Mouse (Mus musculus): ENCODE measurements at regions not wholly inside any gene's neighbourhood (a gene's known extent, or its start where the extent isn't known, plus 50 kb on each side); places are given as distances from the start of the nearest gene placed in this dataset.

DNA sequence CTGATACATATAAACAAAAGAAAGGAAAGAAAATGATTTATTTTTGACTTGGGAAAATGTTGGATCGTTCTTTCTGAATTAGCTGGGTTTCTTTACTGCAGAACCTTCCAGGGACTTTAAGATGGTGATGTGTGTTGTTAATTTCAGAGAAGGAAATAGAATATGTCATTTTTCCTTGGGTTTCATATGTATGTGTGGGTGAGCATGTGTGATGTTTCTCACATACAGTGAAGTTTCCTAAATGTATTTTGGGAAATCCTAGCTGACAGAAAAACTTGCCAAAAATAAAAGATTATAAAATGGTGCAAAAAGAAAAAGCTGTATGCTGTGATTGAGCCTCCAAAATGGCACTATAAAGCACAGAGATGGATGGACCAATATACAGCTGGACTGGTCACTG is 319.2 kb downstream of the Lmx1a start:
- DNase-seq (ENCODE audit: low read depth, low spot score): no peak

DNA sequence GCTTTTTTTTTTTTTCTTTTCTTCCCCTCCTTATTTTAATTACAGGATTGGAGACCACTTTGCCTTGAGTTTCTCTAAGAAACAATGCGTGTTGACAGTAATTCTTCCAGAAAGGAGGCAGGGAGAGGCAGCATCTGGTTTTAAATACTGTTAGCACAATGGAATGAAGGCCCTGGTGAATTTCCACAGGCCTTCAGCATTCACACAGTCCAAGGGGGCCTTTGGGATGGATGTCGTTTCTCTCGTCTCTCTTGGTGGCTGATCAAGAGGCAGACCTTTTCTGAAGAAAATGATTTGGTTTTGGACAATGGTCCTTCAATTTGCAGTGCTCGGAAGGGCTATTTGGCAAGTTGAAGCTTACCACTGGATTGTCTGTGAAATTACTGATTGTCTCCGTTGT is 321.4 kb downstream of the Lmx1a start:
- no peak for DNase-seq (ENCODE audit: low read depth, low spot score)

DNA sequence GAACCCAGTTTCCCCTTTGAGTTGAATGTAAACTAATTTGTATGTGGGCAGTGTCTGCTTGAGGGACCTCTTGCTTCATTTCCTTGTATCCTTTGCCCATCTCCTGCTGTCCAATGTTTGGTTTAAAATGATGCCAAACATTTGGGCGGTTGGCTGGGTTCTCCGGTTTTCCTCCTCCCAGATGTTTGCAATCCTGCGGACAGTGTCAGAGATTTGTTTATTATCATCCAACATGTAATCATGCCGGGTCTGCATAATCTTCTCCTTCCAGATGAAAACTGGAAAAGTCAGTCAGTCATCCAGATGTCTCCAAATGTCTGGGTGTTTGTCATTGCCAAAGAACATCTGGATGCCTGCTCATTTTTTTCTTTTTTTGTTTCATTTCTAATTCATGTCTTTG is 323.0 kb downstream of the Lmx1a start:
- no peak for DNase-seq (ENCODE audit: low read depth, low spot score)

DNA sequence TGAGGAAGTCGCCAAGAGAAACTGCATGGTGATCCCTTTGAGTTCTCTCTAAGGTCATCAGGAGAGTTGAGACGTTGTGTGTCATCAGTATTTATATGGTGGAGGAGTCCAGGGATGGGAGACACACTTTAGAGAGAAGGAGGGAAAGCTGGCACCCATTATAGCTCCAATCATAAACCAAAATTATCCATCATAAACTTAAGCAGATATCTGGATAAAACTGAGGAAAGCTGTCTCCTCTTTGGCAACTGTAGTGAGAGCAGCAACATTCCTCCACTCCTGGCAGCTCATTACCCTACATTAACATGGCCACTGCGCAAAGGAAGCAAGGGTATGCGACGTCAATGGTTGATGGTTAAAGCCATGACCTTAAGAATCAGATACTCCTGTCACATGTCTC is 323.6 kb downstream of the Lmx1a start:
- DNase-seq (ENCODE audit: low read depth, low spot score): no peak

DNA sequence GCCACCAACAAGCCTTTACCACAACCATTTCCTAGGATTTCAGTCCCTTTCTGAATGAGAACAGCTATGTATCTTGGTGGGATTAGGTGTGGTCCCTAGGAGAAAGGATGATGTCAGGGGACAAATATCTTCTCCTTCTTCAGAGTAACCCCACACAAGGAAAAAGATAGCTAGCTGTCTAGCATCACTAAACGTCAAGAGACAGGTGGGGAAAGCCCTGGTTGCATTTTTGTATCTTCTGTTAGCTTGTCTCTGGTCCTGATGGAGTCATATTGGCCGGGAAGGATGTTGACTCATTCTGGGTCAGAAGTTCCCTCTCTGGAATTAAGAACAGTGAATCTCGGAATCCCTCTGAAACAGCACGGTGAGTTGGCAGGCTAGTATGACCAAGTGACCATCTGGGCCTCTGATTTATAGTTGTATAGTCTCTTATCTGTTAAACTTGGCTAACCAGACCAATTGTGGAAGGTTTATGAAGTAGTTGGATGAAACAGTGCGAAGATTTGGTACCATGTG is 327.4 kb downstream of the Lmx1a start:
- no peak for DNase-seq (ENCODE audit: low read depth, low spot score)

DNA sequence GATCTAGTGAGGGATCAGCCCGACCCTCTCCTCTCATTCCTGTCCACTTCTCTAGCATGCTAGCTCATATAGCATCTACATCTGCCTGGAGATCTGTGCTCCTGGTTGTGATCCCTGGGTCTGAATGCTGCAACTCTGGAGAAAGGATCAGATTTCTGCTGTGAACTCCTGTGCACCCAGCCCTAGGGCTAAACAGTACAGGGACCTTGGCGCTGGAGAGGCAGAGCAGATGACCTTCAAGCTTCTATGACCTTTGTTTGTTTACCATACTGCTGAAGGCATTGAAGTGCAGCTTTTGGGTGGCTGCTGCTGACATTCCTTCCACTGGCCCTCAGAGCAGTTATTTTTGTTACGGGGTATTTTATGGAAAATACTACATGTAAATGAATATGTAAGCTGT is 337.4 kb downstream of the Lmx1a start:
- DNase-seq (ENCODE audit: low read depth, low spot score): no peak

DNA sequence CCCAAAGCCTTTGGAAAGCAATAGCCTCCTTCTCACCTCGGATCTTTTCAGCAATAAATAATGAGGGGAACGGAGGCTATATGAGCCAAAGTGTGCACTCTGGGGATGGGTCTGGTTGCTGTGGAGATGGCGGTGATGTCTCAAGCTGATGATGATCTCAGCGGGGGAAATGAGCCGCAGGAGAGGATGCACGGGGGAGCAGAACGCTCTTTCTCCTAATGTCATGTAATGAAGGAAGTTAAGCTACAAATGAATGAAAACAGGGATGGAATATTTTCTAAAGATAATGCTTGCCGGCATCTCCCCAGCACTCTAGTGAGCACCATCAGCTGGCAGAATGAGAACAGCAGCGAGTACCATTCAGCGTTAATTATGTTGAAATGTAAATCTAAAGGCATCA is 355.7 kb downstream of the Lmx1a start:
- DNase-seq (ENCODE audit: low read depth, low spot score): no peak

DNA sequence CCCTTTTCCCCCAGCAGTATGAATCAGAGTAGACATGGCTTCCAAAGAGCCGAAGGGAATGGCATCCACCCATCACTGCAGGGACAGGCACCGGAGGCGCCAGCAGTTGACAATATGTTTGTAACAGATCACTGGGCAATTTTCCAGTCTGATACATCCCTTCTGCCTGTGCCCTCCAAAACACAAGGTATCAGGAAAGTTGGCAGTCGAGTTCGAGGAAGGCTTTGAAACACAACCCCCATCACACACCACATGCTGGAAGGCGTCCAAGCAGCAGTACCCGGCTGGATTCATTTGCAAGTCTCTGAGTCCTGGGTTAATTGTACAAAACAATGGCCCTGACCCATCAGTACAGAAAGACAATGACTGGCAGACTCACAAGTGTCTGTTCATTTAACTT is 357.3 kb downstream of the Lmx1a start:
- no peak for DNase-seq (ENCODE audit: low read depth, low spot score)

DNA sequence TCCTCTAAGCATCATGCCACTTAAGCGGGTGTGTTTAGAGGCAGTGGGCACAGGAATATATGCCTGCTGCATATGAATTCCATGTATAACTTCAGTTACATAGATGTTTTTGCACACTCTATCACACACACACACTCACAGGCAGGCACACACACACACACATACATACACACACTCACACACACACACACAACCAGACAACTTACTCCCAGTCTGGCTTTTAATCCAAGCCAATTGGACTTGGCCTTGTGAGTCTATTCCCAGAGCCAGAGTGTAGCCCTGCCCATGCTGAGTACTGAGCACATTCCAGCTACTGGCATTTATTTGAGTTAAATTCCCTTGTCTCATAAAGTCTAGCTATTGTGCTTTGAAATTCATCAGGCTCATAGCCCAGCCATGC is 357.7 kb downstream of the Lmx1a start:
- DNase-seq (ENCODE audit: low read depth, low spot score): no peak

DNA sequence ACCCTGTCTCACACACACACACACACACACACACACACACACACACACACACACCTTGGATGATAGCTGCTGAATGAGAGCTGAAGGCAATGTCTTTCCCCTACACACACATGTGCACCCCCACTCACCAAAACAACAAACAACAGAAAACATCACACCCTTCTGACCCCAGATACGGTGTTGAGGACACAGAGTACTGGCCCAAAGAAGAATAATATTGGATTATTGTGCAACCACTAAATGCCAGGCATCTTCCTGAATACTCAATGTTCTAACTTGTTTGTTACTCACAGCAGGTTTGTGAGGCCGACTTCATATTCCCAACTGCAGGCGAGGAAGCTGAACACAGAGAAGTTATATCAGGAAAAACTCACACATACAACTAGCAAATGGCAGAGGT is 360.9 kb downstream of the Lmx1a start:
- no peak for DNase-seq (ENCODE audit: low read depth, low spot score)

DNA sequence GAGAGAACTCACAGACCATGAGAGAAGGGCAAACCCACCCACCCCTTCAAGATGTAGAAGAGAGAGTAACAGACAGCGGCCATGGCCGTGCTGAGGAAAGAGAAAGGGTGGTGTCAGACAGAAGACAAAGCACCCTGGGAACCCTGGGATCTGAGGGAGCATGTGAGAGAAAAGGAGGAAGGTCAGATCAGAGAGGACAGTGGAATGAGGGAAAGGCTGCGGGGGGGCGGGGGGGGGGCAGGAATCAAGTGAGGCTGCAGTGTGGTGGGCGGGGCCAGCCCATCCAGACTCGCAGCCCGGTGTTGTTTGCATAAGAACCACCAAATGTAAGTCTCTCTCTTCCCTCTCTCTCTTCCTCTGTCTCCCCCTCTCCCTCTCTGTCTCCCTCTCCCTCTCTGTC is 367.4 kb downstream of the Lmx1a start:
- DNase-seq (ENCODE audit: low read depth, low spot score): no peak

DNA sequence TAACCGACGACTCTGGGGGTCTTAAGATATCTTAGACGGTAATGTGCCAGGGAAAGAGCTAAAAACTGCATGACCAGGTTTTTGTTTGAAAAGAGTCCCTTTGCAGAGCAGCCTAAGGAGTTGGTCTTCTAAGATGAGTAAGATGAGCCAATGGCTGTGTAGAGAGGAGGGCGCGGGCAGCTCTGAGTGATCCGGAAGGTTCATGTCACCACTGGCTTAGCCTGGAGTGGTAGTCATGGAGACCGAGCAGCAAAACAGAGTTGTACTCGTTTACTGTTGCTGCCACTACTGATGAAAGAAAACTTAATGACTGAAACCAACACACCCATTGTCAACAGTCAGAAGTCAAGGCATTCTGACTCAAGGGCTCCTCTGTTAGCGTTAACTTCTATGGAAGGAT is 368.4 kb downstream of the Lmx1a start:
- no peak for DNase-seq (ENCODE audit: low read depth, low spot score)

DNA sequence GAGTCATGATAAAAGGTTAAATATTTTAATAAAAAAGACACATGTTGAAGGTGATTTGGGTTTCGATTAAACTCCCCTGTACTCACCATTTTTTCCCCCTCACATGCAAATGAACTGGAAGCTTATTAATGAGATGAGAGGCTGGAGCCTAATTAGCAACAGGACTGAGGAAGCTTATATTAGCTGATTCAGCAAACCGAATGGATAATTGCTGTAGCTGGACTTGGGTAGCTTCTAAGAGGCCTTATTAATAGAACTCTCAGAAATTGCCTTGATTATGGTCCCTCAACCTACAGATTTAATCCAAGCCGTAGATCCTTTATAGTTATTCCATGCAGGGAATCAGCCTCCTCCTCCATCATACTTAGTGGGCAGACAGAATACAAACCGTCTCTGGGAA is 369.7 kb downstream of the Lmx1a start:
- DNase-seq (ENCODE audit: low read depth, low spot score): no peak

DNA sequence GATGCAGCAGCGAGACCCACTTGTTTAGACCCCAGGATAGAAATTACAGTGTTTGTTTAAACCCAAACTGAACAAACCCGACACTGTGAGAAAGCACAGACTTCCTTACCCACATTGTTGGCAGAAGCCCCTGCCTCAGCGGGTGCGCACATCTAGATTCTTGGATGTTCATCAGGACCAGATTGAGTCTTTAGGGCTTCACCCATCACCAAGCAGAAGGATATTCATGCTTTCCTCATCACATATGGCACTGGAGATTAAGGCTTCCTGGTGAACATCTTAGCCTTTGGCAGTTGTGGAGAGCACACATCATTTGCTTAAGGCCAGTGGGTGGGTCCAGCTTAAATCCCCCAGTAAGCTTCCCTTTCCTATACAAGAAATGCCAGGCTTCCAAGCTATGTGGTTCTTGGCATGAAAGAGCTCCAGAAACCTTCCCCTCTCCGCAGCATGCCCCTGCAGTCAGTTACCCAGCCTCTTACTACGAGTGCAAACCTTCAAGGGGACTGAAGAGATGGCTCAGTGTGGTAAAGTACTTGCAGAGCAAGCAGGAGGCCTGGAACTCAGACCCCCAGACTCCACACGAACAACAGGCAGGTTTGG is 367.9 kb downstream of the Pbx1 start:
- no peak for DNase-seq (ENCODE audit: low read depth, low spot score)

DNA sequence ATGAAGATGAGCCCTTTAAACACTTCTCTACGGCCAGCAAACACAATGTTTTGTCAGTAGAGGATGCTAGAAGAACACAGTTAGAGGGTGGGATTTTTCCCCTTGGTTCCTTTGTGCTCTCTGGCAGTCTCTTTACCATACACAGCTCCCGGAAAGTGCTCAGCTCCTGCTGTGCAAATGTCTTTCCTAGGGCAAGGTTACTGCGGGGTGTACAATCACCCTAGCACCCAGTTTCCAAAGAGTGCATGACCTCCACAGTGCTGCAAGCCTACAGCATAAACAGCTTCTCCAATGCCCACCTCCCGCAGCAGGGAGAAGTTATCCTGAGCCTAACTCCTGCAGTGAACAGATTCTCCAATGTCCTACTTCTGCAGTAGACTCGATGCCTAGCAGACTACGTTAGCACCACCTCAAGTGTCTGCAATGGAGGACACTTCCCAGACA is 366.4 kb downstream of the Pbx1 start:
- no peak for DNase-seq (ENCODE audit: low read depth, low spot score)

DNA sequence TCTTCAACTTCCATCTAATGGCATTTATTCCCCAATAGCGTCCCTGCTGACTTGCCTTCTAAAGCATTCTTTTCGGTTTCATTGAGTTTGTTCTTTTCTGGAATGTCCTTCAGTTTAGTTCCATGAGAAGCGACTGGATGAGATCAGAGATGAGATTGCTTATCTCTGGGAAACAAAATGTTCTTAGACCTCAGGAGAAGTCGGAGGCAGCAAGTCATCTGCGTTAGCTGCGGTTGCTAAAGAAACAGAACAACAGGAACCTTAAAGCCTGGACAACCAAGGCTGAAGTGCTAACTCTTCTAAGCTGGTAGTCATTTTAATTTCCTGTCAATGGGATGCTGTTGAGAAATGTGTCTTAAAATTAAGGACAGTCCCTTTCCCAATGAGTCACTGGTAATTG is 365.3 kb downstream of the Pbx1 start:
- no peak for DNase-seq (ENCODE audit: low read depth, low spot score)

DNA sequence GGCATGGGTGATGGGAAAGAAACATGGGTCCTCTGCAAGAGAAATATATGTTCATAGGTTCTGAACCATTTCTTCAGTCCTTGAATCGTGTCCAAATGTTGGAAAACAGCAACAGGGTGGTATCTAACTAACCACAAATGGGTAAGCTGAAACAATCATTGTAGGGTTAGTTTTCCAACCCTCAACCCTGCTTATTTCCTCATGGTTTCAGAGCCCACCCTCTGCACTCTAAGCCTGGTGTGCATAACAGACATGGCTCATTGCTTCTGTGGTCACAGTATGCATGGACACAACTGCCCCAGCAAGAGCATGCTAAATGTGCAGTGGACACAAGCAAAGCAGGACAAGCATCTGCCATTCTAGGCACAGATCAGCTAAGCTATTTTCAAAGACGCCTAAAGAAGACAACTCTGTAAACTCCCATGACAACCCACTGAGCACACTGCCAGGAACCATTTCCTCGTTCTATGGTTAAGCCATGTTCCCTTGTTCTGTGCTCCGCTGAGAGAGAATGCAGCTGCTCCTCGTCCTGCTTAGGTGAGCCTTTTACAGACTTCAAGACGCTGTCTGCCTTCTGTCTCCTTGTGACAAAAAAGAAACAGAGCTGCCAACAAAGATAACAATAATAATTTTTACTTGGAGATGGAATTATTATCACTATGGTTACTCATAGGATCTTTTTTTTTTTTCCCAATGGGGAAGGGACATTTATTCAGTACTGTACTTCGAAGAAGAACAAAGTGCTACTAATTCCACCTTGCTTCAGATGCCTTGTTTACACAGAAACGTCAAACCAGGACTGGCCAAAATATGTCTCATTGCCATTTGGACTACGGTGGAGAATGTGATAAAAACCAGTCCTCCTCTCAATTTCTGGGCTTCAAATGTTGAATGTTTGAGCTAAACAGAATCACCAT is 363.8 kb downstream of the Pbx1 start:
- DNase-seq (ENCODE audit: low read depth, low spot score): no peak

DNA sequence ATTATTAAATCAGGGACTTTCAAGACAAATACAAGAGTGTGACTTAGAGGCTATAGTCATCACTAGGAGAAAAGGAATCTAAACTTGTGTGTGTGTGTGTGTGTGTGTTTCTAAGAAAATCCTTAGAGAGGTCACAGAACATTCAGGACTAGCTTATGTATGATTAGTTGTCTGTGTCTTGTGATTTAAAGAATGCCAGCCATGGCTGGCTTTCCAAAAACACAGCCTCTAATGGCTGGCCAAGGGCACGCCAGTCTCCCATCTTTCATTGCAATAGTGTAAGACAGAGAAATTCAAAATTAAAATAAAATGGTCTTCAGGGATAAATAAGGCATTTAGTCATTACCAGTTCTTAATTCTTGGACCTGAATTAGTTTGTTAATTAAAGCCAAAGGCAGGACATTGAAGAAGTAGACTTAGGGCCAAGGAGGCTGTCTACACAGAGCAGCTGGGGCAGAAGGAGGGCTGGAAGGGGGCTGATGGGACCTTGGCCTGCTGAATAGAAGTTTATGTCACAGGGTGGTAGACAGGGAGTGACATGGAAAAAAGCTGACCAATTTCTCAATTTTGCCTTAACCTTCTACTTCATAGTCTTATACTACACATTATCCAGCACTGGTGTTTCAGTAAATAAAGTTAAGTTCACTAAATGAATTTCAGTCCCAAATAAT is 363.0 kb downstream of the Pbx1 start:
- no peak for DNase-seq (ENCODE audit: low read depth, low spot score)
